Mouse (Mus musculus): ENCODE measurements at regions not wholly inside any gene's neighbourhood (a gene's known extent, or its start where the extent isn't known, plus 50 kb on each side); places are given as distances from the start of the nearest gene placed in this dataset.
A peak's percentile ranks its signal among the peaks of the same experiment; 100 is the strongest.

- WGBS, result 42% methylated on average over 17 of the region's 17 CpGs
- no peaks in the 10 kb centered on the region for H3K9me3 ChIP-seq (ENCODE audit: control insufficient read depth, low read length)
- no peak for ATAC-seq
- no peak overlapping the region for H3K27ac ChIP-seq (ENCODE audit: low read length)
- H3K4me3 ChIP-seq (ENCODE audit: low read length), result peak overlapping the region; percentile 9
- H3K9ac ChIP-seq (ENCODE audit: low read depth, low read length), result no peak overlapping the region
- no peaks in the 10 kb centered on the region for H3K27me3 ChIP-seq (replicated peaks; ENCODE audit: control insufficient read depth, insufficient read depth, low read length)
- H3K4me1 ChIP-seq (ENCODE audit: control insufficient read depth, insufficient read depth, low read length), result peaks cover 8% of the 10 kb centered on the region; the same call in 1 of the 2 replicates
- peak overlapping the region; percentile 40 for H3K4me2 ChIP-seq (ENCODE audit: low read depth, low read length)
- H3K36me3 ChIP-seq (ENCODE audit: control insufficient read depth, insufficient read depth, low read length), result no peaks in the 10 kb centered on the region
These were observed 253.9 kb upstream of the Runx1 start for GRCm38 (mm10) chr16:93079660-93080390.

- 70% methylated on average over 3 of the region's 3 CpGs for WGBS
- Histone ChIP-seq H3K4me2 (ENCODE audit: low read depth, low read length) (no peak overlapping the region), H3K4me1 (ENCODE audit: control insufficient read depth, insufficient read depth, low read length) (peaks cover 8% of the 10 kb centered on the region; the same call in 1 of the 2 replicates), H3K4me3 (ENCODE audit: low read length) (no peak overlapping the region; the same call in 1 of the 2 replicates), H3K27me3 (replicated peaks; ENCODE audit: control insufficient read depth, insufficient read depth, low read length) (no peaks in the 10 kb centered on the region), H3K36me3 (ENCODE audit: control insufficient read depth, insufficient read depth, low read length) (no peaks in the 10 kb centered on the region), H3K9ac (ENCODE audit: low read depth, low read length) (no peak overlapping the region; the same call in 1 of the 2 replicates), H3K9me3 (ENCODE audit: control insufficient read depth, low read length) (no peaks in the 10 kb centered on the region), H3K27ac (ENCODE audit: low read length) (0 out of 2 replicates have a peak overlapping the region, but pooled peaks have one; percentile 6)
- ATAC-seq, result no peak
These were observed 253.0 kb upstream of the Runx1 start for GRCm38 (mm10) chr16:93078909-93079308.

GRCm38 (mm10) chr16:93075488-93075887 lies 249.5 kb upstream of the Runx1 start:
- peaks cover 10% of the 10 kb centered on the region; the same call in 1 of the 2 replicates for H3K4me1 ChIP-seq (ENCODE audit: control insufficient read depth, insufficient read depth, low read length)
- H3K9ac ChIP-seq (ENCODE audit: low read depth, low read length), result no peak overlapping the region
- H3K27ac ChIP-seq (ENCODE audit: low read length), result no peak overlapping the region
- no peaks in the 10 kb centered on the region for H3K27me3 ChIP-seq (replicated peaks; ENCODE audit: control insufficient read depth, insufficient read depth, low read length)
- no peak overlapping the region for H3K4me3 ChIP-seq (ENCODE audit: low read length)
- no peaks in the 10 kb centered on the region for H3K9me3 ChIP-seq (ENCODE audit: control insufficient read depth, low read length)
- 80% methylated on average over 11 of the region's 11 CpGs for WGBS
- no peaks in the 10 kb centered on the region for H3K36me3 ChIP-seq (ENCODE audit: control insufficient read depth, insufficient read depth, low read length)
- no peak overlapping the region for H3K4me2 ChIP-seq (ENCODE audit: low read depth, low read length)
- no peak for ATAC-seq

GRCm38 (mm10) chr16:93072156-93072555 lies 246.2 kb upstream of the Runx1 start:
- Histone ChIP-seq H3K27me3 (replicated peaks; ENCODE audit: control insufficient read depth, insufficient read depth, low read length) (no peaks in the 10 kb centered on the region), H3K27ac (ENCODE audit: low read length) (peak overlapping the region; percentile 79), H3K36me3 (ENCODE audit: control insufficient read depth, insufficient read depth, low read length) (no peaks in the 10 kb centered on the region), H3K4me2 (ENCODE audit: low read depth, low read length) (no peak overlapping the region), H3K4me3 (ENCODE audit: low read length) (no peak overlapping the region), H3K9ac (ENCODE audit: low read depth, low read length) (no peak overlapping the region), H3K9me3 (ENCODE audit: control insufficient read depth, low read length) (no peaks in the 10 kb centered on the region), H3K4me1 (ENCODE audit: control insufficient read depth, insufficient read depth, low read length) (0 out of 2 replicates have a peak, but pooled peaks cover 2% of the 10 kb centered on the region)
- ATAC-seq, result peak; percentile 74
- 35% methylated on average over 6 of the region's 6 CpGs for WGBS

DNA sequence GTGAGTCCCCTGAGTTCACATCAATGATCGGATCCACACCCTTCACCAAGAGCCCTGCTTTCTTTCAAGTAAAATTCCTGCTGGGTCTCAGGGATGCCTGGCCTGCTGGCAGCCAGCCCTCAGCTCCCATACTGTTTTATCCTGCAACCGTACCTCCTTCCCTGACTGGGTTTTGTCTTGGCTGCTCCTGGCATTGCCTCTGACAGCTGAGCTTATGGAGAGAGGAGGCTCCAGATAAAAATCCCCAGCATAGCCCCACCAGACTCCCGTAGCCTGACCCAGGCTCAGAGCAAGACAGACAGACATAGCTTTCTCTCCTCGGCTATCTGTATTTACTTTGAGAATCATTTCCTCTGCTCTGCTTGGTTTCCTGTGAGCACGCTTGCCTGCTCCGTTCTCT lies 245.8 kb upstream of the Runx1 start:
- Histone ChIP-seq H3K27me3 (replicated peaks; ENCODE audit: control insufficient read depth, insufficient read depth, low read length) (no peaks in the 10 kb centered on the region), H3K9ac (ENCODE audit: low read depth, low read length) (no peak overlapping the region), H3K4me2 (ENCODE audit: low read depth, low read length) (no peak overlapping the region), H3K4me1 (ENCODE audit: control insufficient read depth, insufficient read depth, low read length) (0 out of 2 replicates have a peak, but pooled peaks cover 2% of the 10 kb centered on the region), H3K36me3 (ENCODE audit: control insufficient read depth, insufficient read depth, low read length) (no peaks in the 10 kb centered on the region), H3K9me3 (ENCODE audit: control insufficient read depth, low read length) (no peaks in the 10 kb centered on the region), H3K27ac (ENCODE audit: low read length) (peak overlapping the region; percentile 79), H3K4me3 (ENCODE audit: low read length) (no peak overlapping the region)
- peak; percentile 82 for ATAC-seq
- 35% methylated on average over 6 of the region's 6 CpGs for WGBS

GRCm38 (mm10) chr16:93066821-93067220 lies 240.9 kb upstream of the Runx1 start:
- Histone ChIP-seq H3K4me3 (ENCODE audit: low read length) (no peak overlapping the region), H3K4me2 (ENCODE audit: low read depth, low read length) (no peak overlapping the region), H3K4me1 (ENCODE audit: control insufficient read depth, insufficient read depth, low read length) (0 out of 2 replicates have a peak, but pooled peaks cover 2% of the 10 kb centered on the region), H3K36me3 (ENCODE audit: control insufficient read depth, insufficient read depth, low read length) (no peaks in the 10 kb centered on the region), H3K27me3 (replicated peaks; ENCODE audit: control insufficient read depth, insufficient read depth, low read length) (no peaks in the 10 kb centered on the region), H3K9ac (ENCODE audit: low read depth, low read length) (no peak overlapping the region), H3K9me3 (ENCODE audit: control insufficient read depth, low read length) (no peaks in the 10 kb centered on the region), H3K27ac (ENCODE audit: low read length) (no peak overlapping the region)
- no peak for ATAC-seq
- 88% methylated on average over 2 of the region's 2 CpGs for WGBS

- ATAC-seq, result no peak
- Histone ChIP-seq H3K4me2 (ENCODE audit: low read depth, low read length) (no peak overlapping the region), H3K4me3 (ENCODE audit: low read length) (no peak overlapping the region), H3K9ac (ENCODE audit: low read depth, low read length) (no peak overlapping the region), H3K9me3 (ENCODE audit: control insufficient read depth, low read length) (no peaks in the 10 kb centered on the region), H3K27me3 (replicated peaks; ENCODE audit: control insufficient read depth, insufficient read depth, low read length) (no peaks in the 10 kb centered on the region), H3K27ac (ENCODE audit: low read length) (no peak overlapping the region), H3K4me1 (ENCODE audit: control insufficient read depth, insufficient read depth, low read length) (no peaks in the 10 kb centered on the region), H3K36me3 (ENCODE audit: control insufficient read depth, insufficient read depth, low read length) (no peaks in the 10 kb centered on the region)
- 67% methylated on average over 4 of the region's 4 CpGs for whole genome bisulfite sequencing
These were observed 235.7 kb upstream of the Runx1 start for GRCm38 (mm10) chr16:93061475-93062179.

- WGBS, result 76% methylated on average over 3 of the region's 3 CpGs
- Histone ChIP-seq H3K4me2 (ENCODE audit: low read depth, low read length) (no peak overlapping the region), H3K4me1 (ENCODE audit: control insufficient read depth, insufficient read depth, low read length) (no peaks in the 10 kb centered on the region), H3K27me3 (replicated peaks; ENCODE audit: control insufficient read depth, insufficient read depth, low read length) (no peaks in the 10 kb centered on the region), H3K27ac (ENCODE audit: low read length) (no peak overlapping the region), H3K9me3 (ENCODE audit: control insufficient read depth, low read length) (no peaks in the 10 kb centered on the region), H3K4me3 (ENCODE audit: low read length) (no peak overlapping the region), H3K9ac (ENCODE audit: low read depth, low read length) (no peak overlapping the region), H3K36me3 (ENCODE audit: control insufficient read depth, insufficient read depth, low read length) (no peaks in the 10 kb centered on the region)
- no peak for ATAC-seq
These were observed 230.3 kb upstream of the Runx1 start for GRCm38 (mm10) chr16:93056295-93056694.

- WGBS, result 75% methylated on average over 4 of the region's 4 CpGs
- Histone ChIP-seq H3K36me3 (ENCODE audit: control insufficient read depth, insufficient read depth, low read length) (no peaks in the 10 kb centered on the region), H3K4me3 (ENCODE audit: low read length) (no peak overlapping the region), H3K9me3 (ENCODE audit: control insufficient read depth, low read length) (no peaks in the 10 kb centered on the region), H3K9ac (ENCODE audit: low read depth, low read length) (no peak overlapping the region), H3K27me3 (replicated peaks; ENCODE audit: control insufficient read depth, insufficient read depth, low read length) (no peaks in the 10 kb centered on the region), H3K27ac (ENCODE audit: low read length) (no peak overlapping the region), H3K4me1 (ENCODE audit: control insufficient read depth, insufficient read depth, low read length) (no peaks in the 10 kb centered on the region), H3K4me2 (ENCODE audit: low read depth, low read length) (no peak overlapping the region)
- no peak for ATAC-seq
These were observed 229.6 kb upstream of the Runx1 start for GRCm38 (mm10) chr16:93055545-93055944.

Measured in intestine, embryonic 16.5 days (tissue).